Mouse (Mus musculus) neural tube, embryonic 14.5 days (tissue): ENCODE data around the gene Klhl3. TPM values are rescaled to one million over a fixed set of nuclear protein-coding genes. Genes with fewer than 3 reads are reported as not detected.

Experiments used
- ATAC-seq: fragments of 200-750 bp; cut with Nextera tagmentation; 2 replicates; pipeline ENCODE4 v1.8.0; 2017; ENCODE audit warnings: low read depth, mild to moderate bottlenecking, moderate TSS enrichment, moderate library complexity
- H3K27ac ChIP-seq: fragments of 300-500 bp; sonication (generic); 2 replicates; pipeline ENCODE4 v1.5.1; 2014; ENCODE audit warnings: low read depth, mild to moderate bottlenecking, control low read depth, low read length, moderate library complexity, mixed read lengths
- H3K27me3 ChIP-seq: fragments of 300-500 bp; sonication (generic); 2 replicates; pipeline ENCODE4 v1.6.1; 2014; ENCODE audit warnings: low read length; ENCODE audit not compliant: control insufficient read depth, insufficient read depth
- H3K36me3 ChIP-seq: fragments of 300-500 bp; sonication (generic); 2 replicates; pipeline ENCODE4 v1.6.1; 2014; ENCODE audit warnings: low read length, mixed read lengths; ENCODE audit not compliant: control insufficient read depth, insufficient read depth
- H3K4me1 ChIP-seq: fragments of 300-500 bp; sonication (generic); 2 replicates; pipeline ENCODE4 v1.6.1; 2014; ENCODE audit warnings: low read length; ENCODE audit not compliant: control insufficient read depth, insufficient read depth
- H3K4me2 ChIP-seq: fragments of 300-500 bp; sonication (generic); 2 replicates; pipeline ENCODE4 v1.6.1; 2014; ENCODE audit warnings: mild to moderate bottlenecking, low read depth, low read length, control low read depth
- H3K4me3 ChIP-seq: fragments of 300-500 bp; sonication (generic); 2 replicates; pipeline ENCODE4 v1.5.1; 2014; ENCODE audit warnings: low read depth, low read length, control low read depth, mixed read lengths
- H3K9ac ChIP-seq: fragments of 300-500 bp; sonication (generic); replicated peaks from 2 replicates; pipeline ENCODE4 v1.6.1; 2014; ENCODE audit warnings: low read depth, mild to moderate bottlenecking, control low read depth, low read length, mixed read lengths
- H3K9me3 ChIP-seq: fragments of 300-500 bp; sonication (generic); 2 replicates; pipeline ENCODE4 v1.6.1; 2016; ENCODE audit warnings: low read length; ENCODE audit not compliant: control insufficient read depth
- WGBS: fragments of 180-500 bp; shearing (Covaris S2); extraction: QIAGEN DNeasy Blood & Tissue Kit; methylation state at CpG from one replicate; pipeline ENCODE4 v1.1.7; 2014; 5-methylcytosine and 5-hydroxymethylcytosine counted together
- polyA plus RNA-seq: library from polyadenylated mRNA; unstranded; fragments of >200 nt; fragmentation: Nextera tagmentation; extraction: Ambion mirVana; gene quantifications from 2 replicates; pipeline ENCODE4 v1.2.1, GENCODE M21; 2014

The Klhl3 gene
- polyA plus RNA-seq, 1 experiment from 2014 or later = 17.6 TPM

DNA sequence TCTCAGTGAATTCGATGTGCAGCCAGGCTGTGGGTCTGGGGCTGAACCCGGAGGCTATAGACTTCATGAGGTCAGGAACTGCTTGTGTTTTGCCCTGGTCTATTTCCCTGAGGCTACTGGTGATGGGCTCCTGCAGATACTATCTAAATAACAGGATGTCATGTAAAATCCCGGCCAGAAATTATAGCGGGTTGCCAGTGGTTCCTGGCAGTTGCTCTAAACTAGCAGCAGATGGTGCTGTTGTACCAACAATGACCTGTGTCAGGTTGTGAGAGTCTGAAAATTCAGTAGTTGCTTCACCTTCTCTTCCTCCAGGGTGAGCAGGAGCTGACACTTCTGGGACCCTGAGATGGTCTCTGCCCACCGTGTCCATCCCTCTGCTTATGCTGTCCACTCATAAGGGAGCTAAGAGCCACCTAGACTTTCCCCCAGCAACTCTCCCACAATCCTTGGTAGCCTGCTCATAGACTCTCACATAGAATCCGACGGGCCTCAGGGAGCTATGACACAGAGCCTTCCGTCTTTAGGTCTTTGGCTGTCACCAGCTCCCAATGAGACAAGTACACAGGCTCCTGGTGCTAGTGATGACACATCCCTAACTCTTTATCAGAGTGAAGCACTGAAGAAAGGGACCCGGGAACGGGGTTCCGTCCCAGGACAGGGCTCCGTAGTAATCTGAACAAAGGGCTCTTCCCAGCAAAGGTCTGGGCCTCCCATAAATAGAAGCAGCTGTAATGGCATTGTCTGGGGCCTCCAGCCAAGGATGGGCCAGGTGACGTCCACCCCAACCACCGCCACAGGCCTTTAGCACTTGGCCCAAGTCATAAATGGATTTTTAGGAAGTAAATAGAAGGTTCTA, 101.1 kb downstream of the Klhl3 start:
- Histone ChIP-seq H3K27me3 (no peaks in the 10 kb centered on the region), H3K4me1 (no peaks in the 10 kb centered on the region), H3K4me3 (no peak overlapping the region), H3K36me3 (peaks cover 6% of the 10 kb centered on the region; the same call in 1 of the 2 replicates), H3K9ac (no peak overlapping the region), H3K4me2 (no peak overlapping the region), H3K27ac (no peak overlapping the region), H3K9me3 (no peaks in the 10 kb centered on the region)
- WGBS = 52% methylated on average over 14 of the region's 14 CpGs
- peak; percentile 85 for ATAC-seq

GRCm38 (mm10) chr13:58011526-58011925, 101.9 kb downstream of the Klhl3 start:
- no peaks in the 10 kb centered on the region for H3K9me3 ChIP-seq
- H3K27me3 ChIP-seq = no peaks in the 10 kb centered on the region
- no peak for ATAC-seq
- no peak overlapping the region for H3K9ac ChIP-seq
- H3K36me3 ChIP-seq = peaks cover 6% of the 10 kb centered on the region; the same call in 1 of the 2 replicates
- H3K27ac ChIP-seq = no peak overlapping the region
- 67% methylated on average over 2 of the region's 2 CpGs for WGBS
- no peaks in the 10 kb centered on the region for H3K4me1 ChIP-seq
- no peak overlapping the region for H3K4me2 ChIP-seq
- H3K4me3 ChIP-seq = no peak overlapping the region

GRCm38 (mm10) chr13:58010416-58010815, 103.0 kb downstream of the Klhl3 start:
- H3K36me3 ChIP-seq = peaks cover 6% of the 10 kb centered on the region; the same call in 1 of the 2 replicates
- no peaks in the 10 kb centered on the region for H3K4me1 ChIP-seq
- no peak for ATAC-seq
- no peaks in the 10 kb centered on the region for H3K9me3 ChIP-seq
- no peak overlapping the region for H3K27ac ChIP-seq
- no peak overlapping the region for H3K9ac ChIP-seq
- H3K4me3 ChIP-seq = no peak overlapping the region
- no peak overlapping the region for H3K4me2 ChIP-seq
- 93% methylated on average over 7 of the region's 7 CpGs for WGBS
- no peaks in the 10 kb centered on the region for H3K27me3 ChIP-seq

DNA sequence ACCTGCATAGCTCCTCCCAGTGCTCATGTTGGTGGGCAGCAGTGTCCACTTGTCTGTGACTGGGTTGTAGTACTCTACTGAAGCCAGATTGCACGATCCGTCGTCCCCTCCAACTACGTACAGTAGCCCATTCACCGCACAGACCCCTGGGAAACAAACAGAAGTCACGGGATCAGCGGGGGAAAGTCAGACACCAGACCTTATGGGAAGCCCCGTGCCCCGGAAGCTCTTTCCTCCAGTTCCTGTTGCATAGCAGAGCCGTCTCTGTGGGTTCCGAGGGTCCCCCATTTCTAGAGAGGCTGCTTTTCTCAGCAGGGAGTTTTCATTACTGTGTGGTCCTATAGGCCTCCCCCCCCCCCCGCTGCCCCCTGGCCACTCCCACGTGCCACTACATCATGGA, 104.1 kb downstream of the Klhl3 start:
- 87% methylated on average over 12 of the region's 13 CpGs for whole genome bisulfite sequencing
- Histone ChIP-seq H3K27me3 (no peaks in the 10 kb centered on the region), H3K27ac (no peak overlapping the region), H3K9ac (no peak overlapping the region), H3K36me3 (peaks cover 6% of the 10 kb centered on the region; the same call in 1 of the 2 replicates), H3K4me3 (no peak overlapping the region), H3K4me2 (no peak overlapping the region), H3K9me3 (no peaks in the 10 kb centered on the region), H3K4me1 (no peaks in the 10 kb centered on the region)
- no peak for ATAC-seq

DNA sequence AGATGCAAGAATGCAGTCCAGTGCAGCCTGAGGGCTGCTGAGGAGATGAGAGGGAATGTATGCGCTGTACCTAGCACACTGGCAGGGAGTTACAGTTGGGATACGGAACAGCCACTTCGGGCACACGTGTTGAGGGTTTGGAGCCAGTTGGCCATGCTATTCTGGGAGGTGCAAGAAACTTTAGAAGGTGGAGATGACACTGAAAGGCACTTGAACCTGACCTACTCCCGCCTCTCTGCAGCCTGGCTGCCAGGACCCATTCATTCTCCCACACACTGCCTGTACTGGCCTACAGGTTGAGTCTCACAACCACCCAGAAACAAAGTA, 105.4 kb downstream of the Klhl3 start:
- no peak overlapping the region for H3K27ac ChIP-seq
- ATAC-seq = no peak
- no peaks in the 10 kb centered on the region for H3K27me3 ChIP-seq
- H3K4me1 ChIP-seq = no peaks in the 10 kb centered on the region
- no peaks in the 10 kb centered on the region for H3K9me3 ChIP-seq
- no peak overlapping the region for H3K4me3 ChIP-seq
- H3K4me2 ChIP-seq = no peak overlapping the region
- H3K9ac ChIP-seq = no peak overlapping the region
- peaks cover 6% of the 10 kb centered on the region; the same call in 1 of the 2 replicates for H3K36me3 ChIP-seq
- 86% methylated on average over 5 of the region's 5 CpGs for WGBS

GRCm38 (mm10) chr13:58007256-58008037, 105.9 kb downstream of the Klhl3 start:
- Histone ChIP-seq H3K9me3 (no peaks in the 10 kb centered on the region), H3K4me2 (no peak overlapping the region), H3K9ac (no peak overlapping the region), H3K4me3 (no peak overlapping the region), H3K4me1 (no peaks in the 10 kb centered on the region), H3K27ac (no peak overlapping the region), H3K36me3 (peaks cover 6% of the 10 kb centered on the region; the same call in 1 of the 2 replicates), H3K27me3 (no peaks in the 10 kb centered on the region)
- WGBS = 60% methylated on average over 16 of the region's 16 CpGs
- ATAC-seq = no peak

DNA sequence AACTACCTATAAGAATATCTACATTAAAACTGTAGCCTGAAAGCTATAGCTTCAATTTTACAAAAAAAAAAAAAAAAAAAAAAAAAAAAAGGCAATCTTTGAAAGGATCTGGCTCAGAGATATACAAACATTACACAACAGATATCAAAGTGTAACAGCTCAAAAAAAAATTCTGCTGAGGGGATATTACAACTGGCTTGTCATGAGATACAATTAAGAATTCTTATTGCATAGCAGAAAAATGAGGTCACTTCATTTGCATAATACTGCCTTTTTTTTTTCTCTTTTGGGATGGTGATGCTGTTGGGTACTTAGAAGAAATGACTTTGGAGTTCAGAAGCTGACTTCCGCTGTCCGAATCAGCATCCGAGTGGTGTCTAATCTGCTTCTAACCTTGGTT, 111.6 kb downstream of the Klhl3 start:
- Histone ChIP-seq H3K27ac (no peak overlapping the region), H3K27me3 (no peaks in the 10 kb centered on the region), H3K4me3 (no peak overlapping the region), H3K4me1 (no peaks in the 10 kb centered on the region), H3K9me3 (no peaks in the 10 kb centered on the region), H3K4me2 (no peak overlapping the region), H3K36me3 (no peaks in the 10 kb centered on the region), H3K9ac (no peak overlapping the region)
- 93% methylated on average over 3 of the region's 3 CpGs for whole genome bisulfite sequencing
- no peak for ATAC-seq

DNA sequence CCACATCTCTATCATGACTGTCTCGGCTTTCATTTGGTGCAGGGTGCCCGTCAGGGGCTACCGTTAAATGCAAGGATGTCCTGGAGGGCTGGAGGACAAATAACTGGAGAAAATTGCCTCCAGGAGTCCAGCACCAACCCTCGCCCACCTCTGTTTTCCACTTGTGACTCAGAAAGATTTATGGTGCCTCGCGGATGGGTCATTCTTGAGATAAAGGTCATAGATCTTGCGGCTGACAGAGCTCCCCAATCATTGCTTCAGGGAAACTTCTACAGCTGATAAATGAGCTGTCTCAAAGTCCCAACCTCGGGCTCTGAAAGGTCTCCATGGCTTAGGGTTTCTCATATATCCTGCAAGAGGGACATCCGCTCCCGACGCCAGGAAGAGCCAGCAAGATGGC, 116.9 kb downstream of the Klhl3 start:
- no peak for ATAC-seq
- WGBS = 45% methylated on average over 11 of the region's 11 CpGs
- Histone ChIP-seq H3K27me3 (no peaks in the 10 kb centered on the region), H3K4me3 (no peak overlapping the region), H3K4me2 (no peak overlapping the region), H3K9ac (no peak overlapping the region), H3K27ac (no peak overlapping the region; the same call in 1 of the 2 replicates), H3K36me3 (no peaks in the 10 kb centered on the region), H3K4me1 (0 out of 2 replicates have a peak, but pooled peaks cover 4% of the 10 kb centered on the region), H3K9me3 (no peaks in the 10 kb centered on the region)

GRCm38 (mm10) chr13:57995864-57996263, 117.5 kb downstream of the Klhl3 start:
- WGBS = 59% methylated on average over 13 of the region's 13 CpGs
- H3K9ac ChIP-seq = no peak overlapping the region

More at GRCm38 (mm10) chr13:57995864-57996263, 117.5 kb downstream of the Klhl3 start:
- Histone ChIP-seq H3K9me3 (no peaks in the 10 kb centered on the region), H3K4me3 (no peak overlapping the region), H3K27ac (no peak overlapping the region; the same call in 1 of the 2 replicates), H3K4me1 (0 out of 2 replicates have a peak, but pooled peaks cover 4% of the 10 kb centered on the region), H3K27me3 (no peaks in the 10 kb centered on the region), H3K4me2 (no peak overlapping the region), H3K36me3 (no peaks in the 10 kb centered on the region)
- ATAC-seq = 0 out of 2 replicates have a peak, but pooled peaks have one; percentile 14
